Mouse (Mus musculus) liver, embryonic 13.5 days (tissue): ENCODE data around the gene Ppp5c. TPM values are rescaled to one million over a fixed set of nuclear protein-coding genes. Genes with fewer than 3 reads are reported as not detected.

Experiments
- ATAC-seq: fragments of 200-750 bp; cut with Nextera tagmentation; 2 replicates; pipeline ENCODE4 v1.8.0; 2017; ENCODE audit warnings: low read depth, mild to moderate bottlenecking, moderate number of reproducible peaks, moderate library complexity
- DNase-seq: peaks from one replicate; pipeline ENCODE4 v3.0.0; 2022
- H3K27ac ChIP-seq: fragments of 300-500 bp; sonication (generic); 2 replicates; pipeline ENCODE4 v1.5.1; 2015; ENCODE audit warnings: moderate library complexity, mild to moderate bottlenecking, inconsistent platforms
- H3K27me3 ChIP-seq: fragments of 300-500 bp; sonication (generic); 2 replicates; pipeline ENCODE4 v1.6.1; 2015; ENCODE audit warnings: mild to moderate bottlenecking, inconsistent platforms
- H3K36me3 ChIP-seq: fragments of 300-500 bp; sonication (generic); 2 replicates; pipeline ENCODE4 v1.6.1; 2015; ENCODE audit warnings: mild to moderate bottlenecking, inconsistent platforms
- H3K4me1 ChIP-seq: fragments of 300-500 bp; sonication (generic); replicated peaks from 2 replicates; pipeline ENCODE4 v1.6.1; 2015; ENCODE audit warnings: inconsistent platforms
- H3K4me2 ChIP-seq: fragments of 300-500 bp; sonication (generic); 2 replicates; pipeline ENCODE4 v1.6.1; 2015; ENCODE audit warnings: inconsistent platforms, mild to moderate bottlenecking, moderate library complexity
- H3K4me3 ChIP-seq: fragments of 300-500 bp; sonication (generic); replicated peaks from 2 replicates; pipeline ENCODE4 v1.5.1; 2015; ENCODE audit warnings: mild to moderate bottlenecking, inconsistent platforms
- H3K9ac ChIP-seq: fragments of 300-500 bp; sonication (generic); 2 replicates; pipeline ENCODE4 v1.6.1; 2015; ENCODE audit warnings: mild to moderate bottlenecking, inconsistent platforms
- H3K9me3 ChIP-seq: fragments of 300-500 bp; sonication (generic); replicated peaks from 2 replicates; pipeline ENCODE4 v1.6.1; 2016; ENCODE audit warnings: inconsistent platforms
- WGBS: fragments of 180-500 bp; shearing (Covaris S2); methylation state at CpG from one replicate; pipeline ENCODE4 v1.1.7; 2015; ENCODE audit not compliant: insufficient replicate concordance; 5-methylcytosine and 5-hydroxymethylcytosine counted together
- polyA plus RNA-seq: library from polyadenylated mRNA; unstranded; fragments of >200 nt; fragmentation: Nextera tagmentation; extraction: Ambion mirVana; gene quantifications from 2 replicates; pipeline ENCODE4 v1.2.1, GENCODE M21; 2015

Ppp5c gene
- polyA plus RNA-seq, 1 experiment from 2014 or later: 54.0 TPM

DNA sequence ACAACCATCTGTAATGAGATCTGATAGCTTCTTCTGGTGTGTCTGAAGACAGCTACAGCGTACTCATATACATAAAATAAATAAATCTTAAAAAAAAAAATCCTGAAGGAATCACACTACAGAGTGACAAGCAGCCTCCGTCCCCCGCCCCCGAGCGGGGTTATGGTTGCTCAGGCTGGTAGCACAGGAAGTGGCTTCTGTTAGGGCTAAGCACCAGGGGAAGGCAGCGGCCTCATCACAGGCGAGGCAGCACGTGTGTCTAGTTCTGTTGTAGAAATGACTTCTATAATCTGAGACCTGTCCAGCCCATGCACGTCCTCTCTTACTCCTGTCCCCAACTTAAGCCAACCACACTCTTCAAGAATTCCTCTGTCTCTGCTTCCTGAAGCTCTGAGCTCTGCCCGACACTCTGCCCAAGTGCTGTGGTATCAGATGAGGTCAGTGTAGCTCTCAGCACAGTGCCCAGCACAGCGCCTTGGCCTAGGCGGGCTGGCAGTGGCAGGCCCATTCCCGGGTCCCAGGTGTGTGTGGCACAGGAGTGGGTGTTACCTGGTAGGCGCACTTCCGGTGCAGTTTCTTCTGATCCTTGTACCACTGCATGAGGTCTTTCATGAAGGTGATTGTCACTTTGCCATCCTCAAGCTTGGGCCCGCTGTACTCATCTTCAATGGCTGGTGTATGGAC lies 18.3 kb downstream of the Ppp5c start:
- no peaks in the 10 kb centered on the region for H3K9me3 ChIP-seq
- no peak overlapping the region for H3K4me2 ChIP-seq
- no peak overlapping the region for H3K27ac ChIP-seq
- no peaks in the 10 kb centered on the region for H3K27me3 ChIP-seq
- 77% methylated on average over 16 of the region's 16 CpGs for WGBS
- DNase-seq (no peak), ATAC-seq (no peak)
- no peak overlapping the region for H3K9ac ChIP-seq
- H3K4me1 ChIP-seq: peaks cover 12% of the 10 kb centered on the region; the same call in 1 of the 2 replicates
- peaks cover 99% of the 10 kb centered on the region for H3K36me3 ChIP-seq
- no peak overlapping the region for H3K4me3 ChIP-seq

DNA sequence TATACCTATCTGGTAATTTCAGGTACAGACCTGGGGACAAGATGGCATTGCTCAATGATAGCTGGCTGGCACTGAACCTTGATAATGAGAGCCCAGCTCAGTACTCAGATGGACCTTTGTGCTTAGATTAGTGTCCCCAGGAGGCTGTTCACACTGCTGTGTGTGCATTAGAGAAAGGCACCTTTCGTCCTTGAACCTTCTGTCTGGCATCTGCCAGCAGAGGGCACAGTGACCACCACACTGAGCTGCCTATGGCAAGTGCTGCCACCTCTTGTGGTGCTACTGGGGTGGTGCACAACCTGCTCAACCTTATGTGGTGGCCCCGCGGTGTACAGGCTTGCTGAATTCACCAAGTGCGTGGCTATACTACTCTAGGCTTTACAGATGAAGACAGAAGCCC lies 20.4 kb downstream of the Ppp5c start:
- H3K27ac ChIP-seq: no peak overlapping the region

DNA sequence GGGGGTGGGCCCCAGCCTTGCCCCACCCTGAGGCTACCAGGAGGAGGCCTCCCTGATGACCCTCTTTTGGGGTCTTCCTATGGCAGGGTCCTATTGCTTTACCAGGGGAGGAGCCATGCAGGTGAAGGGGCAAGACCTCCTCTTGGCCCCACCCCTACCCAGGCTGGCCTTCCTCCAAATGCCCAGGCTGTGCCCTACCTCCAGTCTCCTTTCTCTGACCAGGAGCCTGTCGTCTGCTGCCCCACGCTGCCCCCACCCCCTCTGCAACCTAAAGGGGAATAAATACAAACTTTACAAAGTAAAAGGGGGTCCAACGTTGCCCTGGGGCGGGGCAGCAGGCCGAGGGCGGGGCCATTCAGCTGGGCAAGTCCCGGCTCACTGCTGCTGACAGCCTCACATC lies 23.0 kb downstream of the Ppp5c start:
- no peak overlapping the region for H3K9ac ChIP-seq
- no peak overlapping the region for H3K4me2 ChIP-seq
- H3K9me3 ChIP-seq: no peaks in the 10 kb centered on the region
- ATAC-seq (no peak), DNase-seq (no peak)
- WGBS: 69% methylated on average over 7 of the region's 7 CpGs
- H3K27ac ChIP-seq: no peak overlapping the region
- peaks cover 74% of the 10 kb centered on the region for H3K36me3 ChIP-seq
- no peak overlapping the region for H3K4me3 ChIP-seq
- no peaks in the 10 kb centered on the region for H3K27me3 ChIP-seq
- H3K4me1 ChIP-seq: peaks cover 34% of the 10 kb centered on the region

More for the DNA sequence above, 20.4 kb downstream of the Ppp5c start:
- 75% methylated on average over 4 of the region's 4 CpGs for WGBS
- H3K4me3 ChIP-seq: no peak overlapping the region
- H3K4me1 ChIP-seq: peaks cover 30% of the 10 kb centered on the region
- no peak overlapping the region for H3K4me2 ChIP-seq
- no peak for DNase-seq
- H3K9me3 ChIP-seq: no peaks in the 10 kb centered on the region
- no peak for ATAC-seq
- H3K9ac ChIP-seq: no peak overlapping the region
- no peaks in the 10 kb centered on the region for H3K27me3 ChIP-seq
- peaks cover 95% of the 10 kb centered on the region for H3K36me3 ChIP-seq

DNA sequence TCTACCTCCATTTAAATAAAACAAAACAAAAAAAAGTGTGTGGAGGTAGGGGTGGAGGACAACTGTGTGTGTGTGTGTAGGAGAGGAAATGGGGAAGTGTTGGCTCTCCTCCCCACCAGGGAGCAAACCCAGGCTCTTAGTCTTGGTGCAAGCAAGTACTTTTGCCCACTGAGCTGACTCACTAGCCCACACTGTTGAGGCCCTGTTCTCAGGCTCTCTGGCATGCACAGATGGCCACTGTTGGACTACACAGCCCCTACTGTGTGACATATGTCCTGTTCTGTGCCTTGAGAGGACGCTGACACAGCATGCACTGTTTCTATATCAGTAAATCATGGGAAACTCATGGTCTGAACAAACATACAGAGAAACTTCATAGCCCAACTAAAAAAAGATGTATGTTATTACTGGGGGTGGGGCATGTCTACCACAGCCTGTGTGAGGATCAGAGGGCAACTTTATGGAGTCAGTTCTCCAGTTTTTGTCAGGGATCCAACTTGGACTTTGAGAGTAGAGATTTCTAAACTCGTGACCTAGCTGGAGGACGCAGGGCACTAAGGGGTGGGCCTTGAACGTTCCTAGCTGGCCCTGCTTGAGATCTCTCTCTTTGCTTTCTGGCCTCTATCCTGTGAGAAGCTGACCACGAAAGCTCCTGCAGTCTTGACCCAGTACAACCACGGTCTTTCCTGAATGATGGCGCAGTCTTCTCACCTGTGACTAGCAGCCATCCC lies 24.3 kb downstream of the Ppp5c start:
- Histone ChIP-seq H3K9me3 (no peaks in the 10 kb centered on the region), H3K4me2 (no peak overlapping the region), H3K9ac (no peak overlapping the region), H3K36me3 (peaks cover 61% of the 10 kb centered on the region), H3K4me3 (no peak overlapping the region), H3K27me3 (no peaks in the 10 kb centered on the region), H3K4me1 (peaks cover 46% of the 10 kb centered on the region), H3K27ac (peak overlapping the region; percentile 64)
- WGBS: 64% methylated on average over 7 of the region's 7 CpGs
- ATAC-seq: no peak
- no peak for DNase-seq

DNA sequence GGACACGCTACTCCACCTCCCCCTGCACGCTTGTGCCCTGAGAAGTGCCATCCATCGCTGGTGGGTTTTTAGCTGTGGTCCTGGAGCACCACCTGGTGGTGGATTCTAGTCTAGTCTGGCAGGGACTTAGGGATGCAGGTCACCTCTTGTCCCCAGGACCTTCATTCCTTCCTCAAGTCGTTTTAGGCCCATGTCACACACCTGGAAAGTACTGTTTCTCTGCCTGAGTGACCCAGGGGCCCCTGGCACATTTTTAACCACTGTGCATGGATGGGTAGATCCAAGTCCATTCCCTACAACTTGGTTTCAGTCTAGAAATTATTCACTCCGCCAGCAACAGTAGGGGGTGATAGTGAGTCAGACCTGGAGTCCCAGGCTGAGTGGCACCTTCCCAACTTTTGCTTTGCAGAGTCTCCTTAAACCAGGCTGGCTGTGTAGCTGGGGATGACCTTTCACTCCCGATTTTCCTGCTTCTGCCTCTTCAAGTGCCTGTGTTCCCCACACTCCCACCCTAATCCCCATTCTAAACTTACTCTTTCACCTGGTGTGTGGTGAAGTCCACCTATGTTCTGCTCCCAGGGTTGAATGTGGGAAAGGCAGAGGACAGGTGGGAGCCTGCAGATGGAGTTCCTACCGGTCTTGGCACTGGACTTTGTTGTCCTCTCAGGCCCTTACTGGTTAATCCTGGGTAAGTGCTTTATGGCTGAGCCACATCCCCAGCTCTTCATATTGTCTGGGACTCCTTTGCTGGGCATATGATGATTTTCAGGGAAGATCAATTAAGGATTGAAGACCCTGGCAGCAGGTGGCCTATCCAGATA lies 25.1 kb downstream of the Ppp5c start:
- no peak overlapping the region for H3K4me2 ChIP-seq
- WGBS: 14% methylated on average over 7 of the region's 7 CpGs
- no peaks in the 10 kb centered on the region for H3K9me3 ChIP-seq
- peaks cover 56% of the 10 kb centered on the region for H3K36me3 ChIP-seq
- DNase-seq (peak; percentile 55), ATAC-seq (peak; percentile 49)
- no peaks in the 10 kb centered on the region for H3K27me3 ChIP-seq
- H3K4me1 ChIP-seq: peaks cover 53% of the 10 kb centered on the region
- no peak overlapping the region for H3K9ac ChIP-seq
- H3K27ac ChIP-seq: peak overlapping the region; percentile 64
- no peak overlapping the region for H3K4me3 ChIP-seq

DNA sequence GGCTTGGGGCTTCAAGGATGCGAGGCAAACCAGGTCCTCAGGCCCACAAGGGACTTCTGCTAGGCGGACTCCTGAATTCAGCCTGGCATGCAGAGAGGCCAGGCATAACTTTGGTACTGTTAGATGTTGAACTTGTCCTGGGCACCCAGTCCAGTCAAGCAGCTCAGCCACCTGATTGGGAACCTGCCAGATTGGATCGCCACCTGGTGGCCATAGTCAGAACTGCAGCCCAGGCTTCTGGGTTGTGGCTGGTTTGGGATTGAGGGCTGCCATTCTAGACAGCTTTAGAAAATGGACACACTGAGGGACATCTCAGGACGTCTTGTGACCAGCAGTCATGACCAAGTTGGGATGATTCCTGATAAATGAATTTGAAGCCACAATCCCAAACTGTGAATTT lies 28.1 kb downstream of the Ppp5c start:
- H3K27ac ChIP-seq: peak overlapping the region; percentile 67
- 12% methylated on average over 4 of the region's 4 CpGs for WGBS
- no peak overlapping the region for H3K4me3 ChIP-seq
- H3K9ac ChIP-seq: peak overlapping the region; percentile 39
- peaks cover 67% of the 10 kb centered on the region for H3K4me1 ChIP-seq
- peaks cover 10% of the 10 kb centered on the region for H3K27me3 ChIP-seq
- peak overlapping the region; percentile 50 for H3K4me2 ChIP-seq
- ATAC-seq (peak; percentile 42), DNase-seq (peak; percentile 80)
- peaks cover 27% of the 10 kb centered on the region for H3K36me3 ChIP-seq
- no peaks in the 10 kb centered on the region for H3K9me3 ChIP-seq

DNA sequence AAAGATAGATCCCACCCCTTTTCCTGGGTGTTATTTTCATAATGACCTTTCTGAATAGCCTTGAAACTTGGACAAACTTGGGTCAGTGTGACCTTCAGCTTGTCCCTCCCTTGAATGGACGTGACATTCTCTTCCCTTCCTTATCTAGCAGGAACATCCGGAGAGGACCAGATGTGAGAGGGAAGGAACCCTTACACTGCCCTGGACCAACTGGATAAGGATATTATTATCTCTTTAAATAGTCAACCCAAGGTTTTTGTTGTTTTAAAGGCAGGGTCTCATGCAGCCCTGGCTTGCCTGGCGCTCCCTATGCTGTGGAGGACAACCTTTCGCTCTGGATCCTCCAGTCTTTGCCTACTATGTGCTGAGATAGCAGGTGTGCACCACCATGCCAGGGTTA lies 28.5 kb downstream of the Ppp5c start:
- peak overlapping the region; percentile 50 for H3K4me2 ChIP-seq
- no peak overlapping the region for H3K4me3 ChIP-seq
- H3K36me3 ChIP-seq: peaks cover 23% of the 10 kb centered on the region
- DNase-seq (peak; percentile 56), ATAC-seq (peak; percentile 71)
- peak overlapping the region; percentile 39 for H3K9ac ChIP-seq
- 29% methylated on average over 4 of the region's 4 CpGs for WGBS
- H3K27ac ChIP-seq: peak overlapping the region; percentile 67
- H3K9me3 ChIP-seq: no peaks in the 10 kb centered on the region
- peaks cover 14% of the 10 kb centered on the region for H3K27me3 ChIP-seq
- H3K4me1 ChIP-seq: peaks cover 68% of the 10 kb centered on the region

DNA sequence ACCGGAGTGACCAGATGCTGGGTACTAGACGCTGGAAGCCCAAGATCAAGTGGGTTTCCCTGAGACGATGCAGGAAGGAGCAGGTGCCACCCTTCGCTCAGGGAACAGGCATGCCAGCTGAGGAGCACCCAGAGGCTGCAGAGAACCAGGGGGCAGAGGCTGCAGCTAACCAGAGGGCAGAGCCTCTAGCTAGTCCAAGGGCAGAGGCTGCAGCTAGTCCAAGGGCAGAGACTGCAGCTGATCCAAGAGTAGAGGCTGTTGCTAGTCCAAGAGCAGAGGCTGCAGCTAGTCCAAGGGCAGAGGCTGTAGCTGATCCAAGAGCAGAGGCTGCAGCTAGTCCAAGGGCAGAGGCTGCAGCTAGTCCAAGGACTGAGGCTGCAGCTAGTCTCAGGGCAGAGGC lies 32.4 kb downstream of the Ppp5c start:
- H3K4me3 ChIP-seq: peak overlapping the region; percentile 60; the same call in 1 of the 2 replicates
- H3K27me3 ChIP-seq: peaks cover 22% of the 10 kb centered on the region
- H3K9ac ChIP-seq: 0 out of 2 replicates have a peak overlapping the region, but pooled peaks have one; percentile 69
- no peak for DNase-seq
- no peaks in the 10 kb centered on the region for H3K9me3 ChIP-seq
- H3K4me2 ChIP-seq: peak overlapping the region; percentile 67
- peaks cover 69% of the 10 kb centered on the region for H3K4me1 ChIP-seq
- 77% methylated on average over 4 of the region's 4 CpGs for WGBS
- no peak overlapping the region for H3K27ac ChIP-seq
- 0 out of 2 replicates have a peak, but pooled peaks cover 4% of the 10 kb centered on the region for H3K36me3 ChIP-seq
- no peak for ATAC-seq

DNA sequence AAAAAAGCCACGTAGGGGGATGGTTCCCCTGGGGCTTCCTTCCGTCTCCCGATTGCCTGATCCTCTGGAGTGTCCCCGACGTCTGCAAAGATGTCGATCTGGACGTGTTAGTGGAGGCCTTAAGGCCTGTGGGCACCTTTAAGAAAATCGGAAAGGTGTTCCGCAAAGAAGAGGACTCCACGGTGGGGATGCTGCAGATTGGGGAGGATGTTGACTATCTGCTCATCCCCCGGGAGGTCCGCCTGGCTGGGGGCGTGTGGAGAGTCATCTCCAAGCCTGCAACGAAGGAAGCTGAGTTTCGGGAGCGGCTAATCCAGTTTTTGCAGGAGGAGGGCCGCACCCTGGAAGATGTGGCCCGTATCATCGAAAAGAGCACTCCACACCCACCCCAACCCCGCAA lies 33.3 kb downstream of the Ppp5c start:
- no peak for ATAC-seq

DNA sequence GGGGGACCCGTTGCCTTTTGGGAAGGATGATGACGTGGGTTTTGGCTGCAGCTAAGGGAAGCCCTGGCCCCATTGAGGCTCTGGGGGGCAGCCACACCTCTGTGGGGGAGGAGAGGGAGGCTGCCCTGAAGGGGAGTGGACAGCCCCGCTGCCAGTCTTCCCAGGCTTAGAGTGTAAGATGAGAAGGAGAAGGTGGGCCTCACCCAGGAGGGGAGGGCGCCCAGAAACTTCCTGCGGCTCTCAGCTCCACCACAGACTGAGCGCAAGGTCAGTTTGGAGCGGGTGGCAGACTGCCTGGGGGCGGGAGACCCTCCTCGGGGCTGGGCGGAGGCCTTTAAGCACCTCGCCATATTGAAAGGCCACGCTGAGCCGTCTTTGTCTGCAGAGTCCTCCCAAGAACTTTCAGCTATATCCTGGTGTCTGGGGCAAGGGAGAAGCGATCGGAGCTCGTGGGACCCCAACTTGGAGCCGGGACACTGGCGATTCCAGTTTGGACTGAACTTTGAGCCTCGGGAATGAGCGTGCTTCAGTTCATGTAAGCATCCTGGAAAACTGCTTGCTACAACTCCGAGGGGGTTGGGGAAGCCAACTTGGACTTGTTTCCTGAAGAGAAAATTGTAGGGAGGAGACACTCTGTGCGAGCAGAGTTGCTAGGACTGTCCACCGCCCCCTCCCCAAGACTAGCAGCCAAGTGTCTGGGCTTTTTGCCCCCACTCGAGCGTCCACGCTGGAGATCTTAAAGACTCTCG lies 33.9 kb downstream of the Ppp5c start:
- peak overlapping the region; percentile 67 for H3K4me2 ChIP-seq
- peak overlapping the region; percentile 69 for H3K9ac ChIP-seq
- peaks cover 70% of the 10 kb centered on the region for H3K4me1 ChIP-seq
- peak overlapping the region; percentile 19 for H3K27ac ChIP-seq
- H3K9me3 ChIP-seq: no peaks in the 10 kb centered on the region
- H3K4me3 ChIP-seq: peak overlapping the region; percentile 60
- H3K36me3 ChIP-seq: 0 out of 2 replicates have a peak, but pooled peaks cover 4% of the 10 kb centered on the region
- DNase-seq: peak; percentile 62
- 3% methylated on average over 27 of the region's 27 CpGs for WGBS
- ATAC-seq: peak; percentile 86
- peaks cover 22% of the 10 kb centered on the region for H3K27me3 ChIP-seq

More for the DNA sequence above, 33.3 kb downstream of the Ppp5c start:
- H3K27ac ChIP-seq: peak overlapping the region; percentile 19
- no peak for DNase-seq
- peak overlapping the region; percentile 69 for H3K9ac ChIP-seq
- WGBS: 10% methylated on average over 20 of the region's 20 CpGs
- H3K9me3 ChIP-seq: no peaks in the 10 kb centered on the region
- H3K36me3 ChIP-seq: 0 out of 2 replicates have a peak, but pooled peaks cover 4% of the 10 kb centered on the region
- peaks cover 76% of the 10 kb centered on the region for H3K4me1 ChIP-seq
- H3K27me3 ChIP-seq: peaks cover 22% of the 10 kb centered on the region
- H3K4me3 ChIP-seq: peak overlapping the region; percentile 60
- peak overlapping the region; percentile 67 for H3K4me2 ChIP-seq
